Mouse (Mus musculus): ENCODE measurements around the gene Zfp831. TPM values are rescaled to one million over a fixed set of nuclear protein-coding genes. Genes with fewer than 3 reads are reported as not detected.

Gene Zfp831
- total RNA-seq, 2 experiments from 2014 or later = 0.10 to 0.18 TPM

- DNase-seq = no peak
Measured at GRCm38 (mm10) chr2:174652864-174653263, 9.5 kb downstream of the Zfp831 start.

GRCm38 (mm10) chr2:174655341-174655740 lies 12.0 kb downstream of the Zfp831 start:
- no peak for DNase-seq

GRCm38 (mm10) chr2:174658229-174658844 lies 15.0 kb downstream of the Zfp831 start:
- DNase-seq = no peak

GRCm38 (mm10) chr2:174659874-174660273 lies 16.5 kb downstream of the Zfp831 start:
- DNase-seq = no peak

GRCm38 (mm10) chr2:174660321-174660720 lies 17.0 kb downstream of the Zfp831 start:
- DNase-seq = no peak

GRCm38 (mm10) chr2:174661436-174662171 lies 18.3 kb downstream of the Zfp831 start:
- no peak for DNase-seq

GRCm38 (mm10) chr2:174662593-174662992 lies 19.3 kb downstream of the Zfp831 start:
- DNase-seq = no peak

GRCm38 (mm10) chr2:174665404-174665803 lies 22.1 kb downstream of the Zfp831 start:
- no peak for DNase-seq

- DNase-seq = no peak
Measured at GRCm38 (mm10) chr2:174668806-174669205, 25.5 kb downstream of the Zfp831 start.

GRCm38 (mm10) chr2:174672506-174673190 lies 29.3 kb downstream of the Zfp831 start:
- DNase-seq = peak; percentile 35

GRCm38 (mm10) chr2:174673592-174674286 lies 30.4 kb downstream of the Zfp831 start:
- DNase-seq = peak; percentile 94

- DNase-seq = no peak
Measured at GRCm38 (mm10) chr2:174674287-174675045, 31.1 kb downstream of the Zfp831 start.

GRCm38 (mm10) chr2:174675642-174676041 lies 32.3 kb downstream of the Zfp831 start:
- peak; percentile 87 for DNase-seq

- no peak for DNase-seq
Measured at GRCm38 (mm10) chr2:174701351-174701750, 58.0 kb downstream of the Zfp831 start.

GRCm38 (mm10) chr2:174707101-174707500 lies 63.8 kb downstream of the Zfp831 start:
- DNase-seq = no peak

GRCm38 (mm10) chr2:174708587-174708986 lies 65.3 kb downstream of the Zfp831 start:
- no peak for DNase-seq

- DNase-seq = no peak
Measured at GRCm38 (mm10) chr2:174710185-174710584, 66.9 kb downstream of the Zfp831 start.

GRCm38 (mm10) chr2:174712043-174712442 lies 68.7 kb downstream of the Zfp831 start:
- no peak for DNase-seq

- DNase-seq = no peak
Measured at GRCm38 (mm10) chr2:174715938-174716337, 72.6 kb downstream of the Zfp831 start.

GRCm38 (mm10) chr2:174717857-174718256 lies 74.5 kb downstream of the Zfp831 start:
- no peak for DNase-seq

GRCm38 (mm10) chr2:174727114-174727823 lies 83.9 kb downstream of the Zfp831 start:
- DNase-seq = no peak

All from heart, postnatal 4 days (tissue).